Mouse (Mus musculus): ENCODE measurements around the gene Tubb5.

Gene Tubb5

GRCm38 (mm10) chr17:35838122-35838544 is at the start of gene Tubb5:
Gene Tubb5 (minus strand): TSS chr17:35838306.
- in situ Hi-C loops (cut with MboI, MseI): loop anchor here (5.0 to 10.0 kb wide), 2 partner anchors 34 to 277 kb away; no protein-coding TSS in a partner anchor

GRCm38 (mm10) chr17:35887725-35888124 is 49.6 kb upstream of the Tubb5 start:
- in situ Hi-C loops (cut with MboI, MseI): no loop called here

GRCm38 (mm10) chr17:35883777-35884176 is 45.7 kb upstream of the Tubb5 start:
- in situ Hi-C loops (cut with MboI, MseI): no loop called here

GRCm38 (mm10) chr17:35882924-35883323 is 44.8 kb upstream of the Tubb5 start:
- in situ Hi-C loops (cut with MboI, MseI): no loop called here

- in situ Hi-C loops (cut with MboI, MseI): no loop called here
Observed at GRCm38 (mm10) chr17:35879245-35880057, 41.3 kb upstream of the Tubb5 start, which contains the start of gene Dhx16. Gene Dhx16 (plus strand): TSS chr17:35879819.

- in situ Hi-C loops (cut with MboI, MseI): loop anchor here (5.0 kb wide), 2 partner anchors 33 to 37 kb away; partner anchors contain the start of gene Tubb5 (in 1 of the 2)
Observed at GRCm38 (mm10) chr17:35874721-35875120, 36.6 kb upstream of the Tubb5 start.

- in situ Hi-C loops (cut with MboI, MseI): loop anchor here (5.0 kb wide), 2 partner anchors 33 to 37 kb away; partner anchors contain the start of gene Tubb5 (in 1 of the 2)
Observed at GRCm38 (mm10) chr17:35873774-35874519, 35.8 kb upstream of the Tubb5 start.

GRCm38 (mm10) chr17:35870884-35871696 is 33.0 kb upstream of the Tubb5 start:
- in situ Hi-C loops (cut with MboI, MseI): loop anchor here (5.0 kb wide), 2 partner anchors 34 to 36 kb away; partner anchors contain the start of gene Tubb5 (in 1 of the 2)

- in situ Hi-C loops (cut with MboI, MseI): loop anchor here (5.0 kb wide), 2 partner anchors 33 to 37 kb away; partner anchors contain the start of gene Tubb5 (in 1 of the 2)
Observed at GRCm38 (mm10) chr17:35870151-35870883, 32.2 kb upstream of the Tubb5 start.

- in situ Hi-C loops (cut with MboI, MseI): loop anchor here (5.0 kb wide), 3 partner anchors 32 to 42 kb away; partner anchors contain the start of gene Tubb5 (in 1 of the 2)
Observed at GRCm38 (mm10) chr17:35869346-35870067, 31.4 kb upstream of the Tubb5 start.

- in situ Hi-C loops (cut with MboI, MseI): loop anchor here in 1 of 2 experiments (5.0 kb wide), 1 partner anchor 42 kb away; no protein-coding TSS in a partner anchor
Observed at GRCm38 (mm10) chr17:35868961-35869345, 30.8 kb upstream of the Tubb5 start.

- in situ Hi-C loops (cut with MboI, MseI): loop anchor here in 1 of 2 experiments (5.0 kb wide), 1 partner anchor 41 kb away; no protein-coding TSS in a partner anchor
Observed at GRCm38 (mm10) chr17:35868165-35868820, 30.2 kb upstream of the Tubb5 start.

- in situ Hi-C loops (cut with MboI, MseI): loop anchor here in 1 of 2 experiments (5.0 kb wide), 1 partner anchor 40 kb away; no protein-coding TSS in a partner anchor
Observed at GRCm38 (mm10) chr17:35866911-35867890, 29.1 kb upstream of the Tubb5 start.

GRCm38 (mm10) chr17:35866281-35866831 is 28.2 kb upstream of the Tubb5 start:
- in situ Hi-C loops (cut with MboI, MseI): loop anchor here in 1 of 2 experiments (5.0 kb wide), 1 partner anchor 39 kb away; no protein-coding TSS in a partner anchor

- in situ Hi-C loops (cut with MboI, MseI): loop anchor here in 1 of 2 experiments (5.0 kb wide), 1 partner anchor 38 kb away; no protein-coding TSS in a partner anchor
Observed at GRCm38 (mm10) chr17:35865481-35866280, 27.6 kb upstream of the Tubb5 start, which contains the start of gene Ppp1r18. Gene Ppp1r18 (plus strand): TSS chr17:35865593.

- in situ Hi-C loops (cut with MboI, MseI): loop anchor here in 1 of 2 experiments (5.0 kb wide), 1 partner anchor 38 kb away; no protein-coding TSS in a partner anchor
Observed at GRCm38 (mm10) chr17:35864832-35865353, 26.8 kb upstream of the Tubb5 start.
